Mouse (Mus musculus): ENCODE results near the gene Pip4k2a.
A peak's percentile ranks its signal among the peaks of the same experiment; 100 is the strongest.

DNA sequence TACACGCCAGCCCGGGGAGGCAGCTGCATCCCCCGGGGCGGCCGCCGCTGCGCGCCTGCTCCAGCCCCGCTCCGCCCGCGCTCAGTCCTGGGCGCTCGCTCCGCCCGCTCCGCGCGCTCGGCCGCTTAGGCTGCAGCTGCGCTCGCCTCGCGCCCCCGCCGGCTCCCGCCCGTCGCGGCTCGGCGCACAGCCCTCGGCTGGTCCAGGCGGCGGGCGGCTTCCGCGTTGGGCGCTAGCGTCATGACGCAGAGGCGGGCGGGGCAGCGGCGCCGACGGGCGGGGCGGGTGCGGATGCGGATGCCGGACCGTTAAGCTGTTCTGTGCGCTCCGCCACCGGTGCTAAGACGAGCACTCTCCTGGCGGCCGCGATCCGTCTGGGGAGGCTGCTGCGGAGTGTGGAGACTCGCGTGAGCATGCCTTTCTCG is at the start of gene Pip4k2a, which contains the start of gene 4930426L09Rik:
- TF ChIP-seq MAX (IDR thresholded peaks at IDR 0.05; ENCODE audit: low read depth), result no peak
- TF ChIP-seq POLR2A (IDR thresholded peaks at IDR 0.05; ENCODE audit: insufficient read length, low read depth), result peak; percentile 94
- TF ChIP-seq POLR2AphosphoS2 (IDR thresholded peaks at IDR 0.05; ENCODE audit: insufficient read length, low read depth), result peak; percentile 92
- TF ChIP-seq CEBPB (IDR thresholded peaks at IDR 0.05; ENCODE audit: insufficient read depth, poor library complexity, severe bottlenecking), result no peak
- TF ChIP-seq MYOD1 (IDR thresholded peaks at IDR 0.05; ENCODE audit: control insufficient read depth in 1 of 3, insufficient read length in 2 of 3, low read depth in 2 of 3), result peak in 2 of 3 experiments; percentile 64 to 86
- TF ChIP-seq SRF (IDR thresholded peaks at IDR 0.05; ENCODE audit: control insufficient read depth, insufficient read length, low read depth), result no peak
- TF ChIP-seq E2F4 (IDR thresholded peaks at IDR 0.05; ENCODE audit: insufficient read depth), result no peak
- TF ChIP-seq REST (IDR thresholded peaks at IDR 0.05; ENCODE audit: insufficient read depth, insufficient read length), result no peak

All from myocyte (in vitro differentiated cells).